Mouse (Mus musculus): ENCODE measurements at regions not wholly inside any gene's neighbourhood (a gene's known extent, or its start where the extent isn't known, plus 50 kb on each side); places are given as distances from the start of the nearest gene placed in this dataset.

- no peaks in the 10 kb centered on the region; the same call in 1 of the 2 replicates for H3K4me1 ChIP-seq (ENCODE audit: control insufficient read depth, insufficient read depth, low read length)
Observed at GRCm38 (mm10) chr13:83716711-83717171, 212.9 kb downstream of the Mef2c start.

GRCm38 (mm10) chr13:83717686-83718210, 213.9 kb downstream of the Mef2c start:
- H3K4me3 ChIP-seq (replicated peaks; ENCODE audit: extremely low read depth, low read depth, low read length) = no peak overlapping the region
- WGBS = 11% methylated on average over 4 of the region's 4 CpGs
- TF ChIP-seq POLR2A (IDR thresholded peaks at IDR 0.05; ENCODE audit: borderline replicate concordance, extremely low read depth, low read depth, low read length) (no peak), CTCF (IDR thresholded peaks at IDR 0.05; ENCODE audit: insufficient read depth, low read length) (no peak)
- H3K4me1 ChIP-seq (ENCODE audit: control insufficient read depth, insufficient read depth, low read length) = no peaks in the 10 kb centered on the region; the same call in 1 of the 2 replicates
- no peak for DNase-seq

More at GRCm38 (mm10) chr13:83716711-83717171, 212.9 kb downstream of the Mef2c start:
- whole genome bisulfite sequencing = 5% methylated on average over 8 of the region's 8 CpGs
- no peak overlapping the region for H3K4me3 ChIP-seq (replicated peaks; ENCODE audit: extremely low read depth, low read depth, low read length)
- TF ChIP-seq POLR2A (IDR thresholded peaks at IDR 0.05; ENCODE audit: borderline replicate concordance, extremely low read depth, low read depth, low read length) (no peak), CTCF (IDR thresholded peaks at IDR 0.05; ENCODE audit: insufficient read depth, low read length) (no peak)
- no peak for DNase-seq

- Histone ChIP-seq H3K4me3 (replicated peaks; ENCODE audit: extremely low read depth, low read depth, low read length) (no peak overlapping the region), H3K4me1 (ENCODE audit: control insufficient read depth, insufficient read depth, low read length) (no peaks in the 10 kb centered on the region; the same call in 1 of the 2 replicates)
- TF ChIP-seq CTCF (IDR thresholded peaks at IDR 0.05; ENCODE audit: insufficient read depth, low read length) (no peak), POLR2A (IDR thresholded peaks at IDR 0.05; ENCODE audit: borderline replicate concordance, extremely low read depth, low read depth, low read length) (no peak)
- WGBS = 9% methylated on average over 10 of the region's 10 CpGs
- no peak for DNase-seq
Observed at GRCm38 (mm10) chr13:83718431-83719410, 214.9 kb downstream of the Mef2c start.

GRCm38 (mm10) chr13:83719635-83720291, 215.9 kb downstream of the Mef2c start:
- TF ChIP-seq POLR2A (IDR thresholded peaks at IDR 0.05; ENCODE audit: borderline replicate concordance, extremely low read depth, low read depth, low read length) = no peak
- no peak for TF ChIP-seq CTCF (IDR thresholded peaks at IDR 0.05; ENCODE audit: insufficient read depth, low read length)
- Histone ChIP-seq H3K4me1 (ENCODE audit: control insufficient read depth, insufficient read depth, low read length) (no peaks in the 10 kb centered on the region; the same call in 1 of the 2 replicates), H3K4me3 (replicated peaks; ENCODE audit: extremely low read depth, low read depth, low read length) (no peak overlapping the region)
- WGBS = 7% methylated on average over 24 of the region's 24 CpGs
- no peak for DNase-seq

- TF ChIP-seq CTCF (IDR thresholded peaks at IDR 0.05; ENCODE audit: insufficient read depth, low read length) (no peak), POLR2A (IDR thresholded peaks at IDR 0.05; ENCODE audit: borderline replicate concordance, extremely low read depth, low read depth, low read length) (no peak)
- DNase-seq = no peak
- no peak overlapping the region for H3K4me3 ChIP-seq (replicated peaks; ENCODE audit: extremely low read depth, low read depth, low read length)
- 4% methylated on average over 12 of the region's 12 CpGs for WGBS
- H3K4me1 ChIP-seq (ENCODE audit: control insufficient read depth, insufficient read depth, low read length) = no peaks in the 10 kb centered on the region; the same call in 1 of the 2 replicates
Observed at GRCm38 (mm10) chr13:83720352-83720751, 216.5 kb downstream of the Mef2c start.

GRCm38 (mm10) chr13:83720883-83721371, 217.1 kb downstream of the Mef2c start:
- WGBS = 1% methylated on average over 30 of the region's 30 CpGs
- Histone ChIP-seq H3K4me1 (ENCODE audit: control insufficient read depth, insufficient read depth, low read length) (no peaks in the 10 kb centered on the region), H3K4me3 (replicated peaks; ENCODE audit: extremely low read depth, low read depth, low read length) (no peak overlapping the region)
- TF ChIP-seq CTCF (IDR thresholded peaks at IDR 0.05; ENCODE audit: insufficient read depth, low read length) (no peak), POLR2A (IDR thresholded peaks at IDR 0.05; ENCODE audit: borderline replicate concordance, extremely low read depth, low read depth, low read length) (no peak)
- DNase-seq = no peak

GRCm38 (mm10) chr13:83721563-83721962, 217.7 kb downstream of the Mef2c start:
- 5% methylated on average over 14 of the region's 14 CpGs for WGBS
- DNase-seq = no peak
- Histone ChIP-seq H3K4me1 (ENCODE audit: control insufficient read depth, insufficient read depth, low read length) (no peaks in the 10 kb centered on the region), H3K4me3 (replicated peaks; ENCODE audit: extremely low read depth, low read depth, low read length) (no peak overlapping the region)
- TF ChIP-seq CTCF (IDR thresholded peaks at IDR 0.05; ENCODE audit: insufficient read depth, low read length) = no peak
- TF ChIP-seq POLR2A (IDR thresholded peaks at IDR 0.05; ENCODE audit: borderline replicate concordance, extremely low read depth, low read depth, low read length) = no peak

- TF ChIP-seq CTCF (IDR thresholded peaks at IDR 0.05; ENCODE audit: insufficient read depth, low read length) (no peak), POLR2A (IDR thresholded peaks at IDR 0.05; ENCODE audit: borderline replicate concordance, extremely low read depth, low read depth, low read length) (no peak)
- H3K4me1 ChIP-seq (ENCODE audit: control insufficient read depth, insufficient read depth, low read length) = no peaks in the 10 kb centered on the region
- no peak overlapping the region for H3K4me3 ChIP-seq (replicated peaks; ENCODE audit: extremely low read depth, low read depth, low read length)
- DNase-seq = no peak
- WGBS = 6% methylated on average over 7 of the region's 7 CpGs
Observed at GRCm38 (mm10) chr13:83722241-83722640, 218.4 kb downstream of the Mef2c start.

GRCm38 (mm10) chr13:83722791-83723190, 219.0 kb downstream of the Mef2c start:
- TF ChIP-seq POLR2A (IDR thresholded peaks at IDR 0.05; ENCODE audit: borderline replicate concordance, extremely low read depth, low read depth, low read length) (no peak), CTCF (IDR thresholded peaks at IDR 0.05; ENCODE audit: insufficient read depth, low read length) (no peak)
- DNase-seq = no peak
- H3K4me1 ChIP-seq (ENCODE audit: control insufficient read depth, insufficient read depth, low read length) = no peaks in the 10 kb centered on the region
- no peak overlapping the region for H3K4me3 ChIP-seq (replicated peaks; ENCODE audit: extremely low read depth, low read depth, low read length)
- WGBS = 11% methylated on average over 3 of the region's 3 CpGs
